Mouse (Mus musculus): Measurements from ENCODE around the gene Uts2b.

DNA sequence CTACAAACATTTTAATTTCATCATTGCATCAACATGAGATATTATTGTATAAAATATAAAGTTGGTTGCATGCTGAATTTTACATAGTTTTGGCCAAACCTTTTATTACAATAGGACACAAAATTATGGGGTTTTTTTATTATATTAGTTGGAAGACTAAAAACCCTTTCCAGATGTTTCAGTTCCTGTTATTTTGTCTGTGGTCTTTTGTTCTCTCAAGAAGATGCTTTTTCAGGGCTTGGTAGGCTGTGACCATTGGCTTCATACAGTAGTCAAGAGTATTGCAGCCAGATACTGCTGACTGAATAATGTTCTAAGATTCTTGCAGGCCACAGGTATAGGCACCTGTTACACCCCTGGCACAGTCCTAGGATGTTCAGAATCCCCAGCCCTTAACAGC is 48.0 kb downstream of the Uts2b start:
- TF ChIP-seq CTCF (IDR thresholded peaks at IDR 0.05; ENCODE audit: low read depth, low read length) = no peak
- no peak for TF ChIP-seq POLR2AphosphoS5 (IDR thresholded peaks at IDR 0.05; ENCODE audit: insufficient replicate concordance, low read depth, low read length)

Data from G1E (cell line).